Mouse (Mus musculus): Measurements from ENCODE around the gene Cda. TPM values are rescaled to one million over a fixed set of nuclear protein-coding genes. Genes with fewer than 3 reads are reported as not detected.

The Cda gene
- polyA plus RNA-seq, 1 experiment from 2014 or later: 24.6 TPM

- ATAC-seq (ENCODE audit: low FRiP score, low TSS enrichment): no peak
- Histone ChIP-seq H3K9me3 (ENCODE audit: low read length) (peaks cover 4% of the 10 kb centered on the region; the same call in 1 of the 2 replicates), H3K36me3 (ENCODE audit: insufficient read depth, low read length) (peaks cover 40% of the 10 kb centered on the region), H3K4me1 (ENCODE audit: insufficient read depth, low read length) (no peaks in the 10 kb centered on the region), H3K9ac (replicated peaks; ENCODE audit: low read length) (no peak overlapping the region), H3K4me3 (ENCODE audit: low read length) (no peak overlapping the region), H3K27ac (ENCODE audit: low read length) (no peak overlapping the region), H3K4me2 (replicated peaks; ENCODE audit: low read depth, low read length) (no peak overlapping the region), H3K27me3 (ENCODE audit: insufficient read depth, low read length) (no peaks in the 10 kb centered on the region)
- whole genome bisulfite sequencing: 93% methylated on average over 6 of the region's 6 CpGs
Measured at GRCm38 (mm10) chr4:138316369-138316768, 51.4 kb downstream of the Cda start.

- H3K9me3 ChIP-seq (ENCODE audit: low read length): peaks cover 4% of the 10 kb centered on the region; the same call in 1 of the 2 replicates
- ATAC-seq (ENCODE audit: low FRiP score, low TSS enrichment): no peak
- peaks cover 46% of the 10 kb centered on the region for H3K36me3 ChIP-seq (ENCODE audit: insufficient read depth, low read length)
- WGBS: 70% methylated on average over 9 of the region's 9 CpGs
- no peaks in the 10 kb centered on the region for H3K4me1 ChIP-seq (ENCODE audit: insufficient read depth, low read length)
- H3K4me3 ChIP-seq (ENCODE audit: low read length): no peak overlapping the region
- H3K9ac ChIP-seq (replicated peaks; ENCODE audit: low read length): no peak overlapping the region
- H3K4me2 ChIP-seq (replicated peaks; ENCODE audit: low read depth, low read length): no peak overlapping the region
- H3K27me3 ChIP-seq (ENCODE audit: insufficient read depth, low read length): no peaks in the 10 kb centered on the region
- no peak overlapping the region for H3K27ac ChIP-seq (ENCODE audit: low read length)
Measured at GRCm38 (mm10) chr4:138315781-138316180, 52.0 kb downstream of the Cda start.

GRCm38 (mm10) chr4:138313795-138314194, 54.0 kb downstream of the Cda start:
- H3K36me3 ChIP-seq (ENCODE audit: insufficient read depth, low read length): peaks cover 64% of the 10 kb centered on the region
- ATAC-seq (ENCODE audit: low FRiP score, low TSS enrichment): no peak
- 92% methylated on average over 4 of the region's 4 CpGs for WGBS

GRCm38 (mm10) chr4:138313021-138313420, 54.8 kb downstream of the Cda start:
- no peak for ATAC-seq (ENCODE audit: low FRiP score, low TSS enrichment)
- no peak overlapping the region for H3K4me3 ChIP-seq (ENCODE audit: low read length)
- peaks cover 4% of the 10 kb centered on the region; the same call in 1 of the 2 replicates for H3K9me3 ChIP-seq (ENCODE audit: low read length)
- H3K36me3 ChIP-seq (ENCODE audit: insufficient read depth, low read length): peaks cover 69% of the 10 kb centered on the region
- H3K4me1 ChIP-seq (ENCODE audit: insufficient read depth, low read length): no peaks in the 10 kb centered on the region
- WGBS: 79% methylated on average over 11 of the region's 11 CpGs
- H3K27ac ChIP-seq (ENCODE audit: low read length): no peak overlapping the region
- H3K4me2 ChIP-seq (replicated peaks; ENCODE audit: low read depth, low read length): no peak overlapping the region
- H3K9ac ChIP-seq (replicated peaks; ENCODE audit: low read length): no peak overlapping the region
- H3K27me3 ChIP-seq (ENCODE audit: insufficient read depth, low read length): no peaks in the 10 kb centered on the region

More at GRCm38 (mm10) chr4:138313795-138314194, 54.0 kb downstream of the Cda start:
- Histone ChIP-seq H3K9ac (replicated peaks; ENCODE audit: low read length) (no peak overlapping the region), H3K4me2 (replicated peaks; ENCODE audit: low read depth, low read length) (no peak overlapping the region), H3K9me3 (ENCODE audit: low read length) (peaks cover 4% of the 10 kb centered on the region; the same call in 1 of the 2 replicates), H3K4me1 (ENCODE audit: insufficient read depth, low read length) (no peaks in the 10 kb centered on the region), H3K27ac (ENCODE audit: low read length) (no peak overlapping the region), H3K4me3 (ENCODE audit: low read length) (no peak overlapping the region), H3K27me3 (ENCODE audit: insufficient read depth, low read length) (no peaks in the 10 kb centered on the region)

GRCm38 (mm10) chr4:138312105-138312504, 55.7 kb downstream of the Cda start:
- Histone ChIP-seq H3K9ac (replicated peaks; ENCODE audit: low read length) (no peak overlapping the region), H3K4me3 (ENCODE audit: low read length) (no peak overlapping the region), H3K36me3 (ENCODE audit: insufficient read depth, low read length) (peaks cover 71% of the 10 kb centered on the region), H3K4me2 (replicated peaks; ENCODE audit: low read depth, low read length) (no peak overlapping the region), H3K27me3 (ENCODE audit: insufficient read depth, low read length) (no peaks in the 10 kb centered on the region), H3K9me3 (ENCODE audit: low read length) (peaks cover 4% of the 10 kb centered on the region; the same call in 1 of the 2 replicates), H3K27ac (ENCODE audit: low read length) (no peak overlapping the region), H3K4me1 (ENCODE audit: insufficient read depth, low read length) (no peaks in the 10 kb centered on the region)
- ATAC-seq (ENCODE audit: low FRiP score, low TSS enrichment): no peak
- WGBS: 95% methylated on average over 3 of the region's 3 CpGs

GRCm38 (mm10) chr4:138311595-138311994, 56.2 kb downstream of the Cda start:
- ATAC-seq (ENCODE audit: low FRiP score, low TSS enrichment): peak; percentile 58
- H3K27me3 ChIP-seq (ENCODE audit: insufficient read depth, low read length): no peaks in the 10 kb centered on the region
- no peak overlapping the region for H3K9ac ChIP-seq (replicated peaks; ENCODE audit: low read length)
- H3K4me3 ChIP-seq (ENCODE audit: low read length): no peak overlapping the region
- no peaks in the 10 kb centered on the region for H3K4me1 ChIP-seq (ENCODE audit: insufficient read depth, low read length)
- H3K27ac ChIP-seq (ENCODE audit: low read length): no peak overlapping the region
- peaks cover 66% of the 10 kb centered on the region for H3K36me3 ChIP-seq (ENCODE audit: insufficient read depth, low read length)
- H3K4me2 ChIP-seq (replicated peaks; ENCODE audit: low read depth, low read length): no peak overlapping the region
- 57% methylated on average over 8 of the region's 8 CpGs for WGBS
- H3K9me3 ChIP-seq (ENCODE audit: low read length): peaks cover 3% of the 10 kb centered on the region; the same call in 1 of the 2 replicates

GRCm38 (mm10) chr4:138310311-138310910, 57.4 kb downstream of the Cda start:
- Histone ChIP-seq H3K36me3 (ENCODE audit: insufficient read depth, low read length) (peaks cover 63% of the 10 kb centered on the region), H3K9ac (replicated peaks; ENCODE audit: low read length) (no peak overlapping the region), H3K9me3 (ENCODE audit: low read length) (no peaks in the 10 kb centered on the region), H3K4me2 (replicated peaks; ENCODE audit: low read depth, low read length) (no peak overlapping the region), H3K27ac (ENCODE audit: low read length) (no peak overlapping the region), H3K27me3 (ENCODE audit: insufficient read depth, low read length) (no peaks in the 10 kb centered on the region), H3K4me3 (ENCODE audit: low read length) (no peak overlapping the region), H3K4me1 (ENCODE audit: insufficient read depth, low read length) (peaks cover 5% of the 10 kb centered on the region)
- 95% methylated on average over 19 of the region's 19 CpGs for WGBS
- no peak for ATAC-seq (ENCODE audit: low FRiP score, low TSS enrichment)

GRCm38 (mm10) chr4:138307739-138308138, 60.1 kb downstream of the Cda start:
- Histone ChIP-seq H3K4me2 (replicated peaks; ENCODE audit: low read depth, low read length) (no peak overlapping the region), H3K9me3 (ENCODE audit: low read length) (no peaks in the 10 kb centered on the region), H3K9ac (replicated peaks; ENCODE audit: low read length) (no peak overlapping the region), H3K4me3 (ENCODE audit: low read length) (no peak overlapping the region), H3K27me3 (ENCODE audit: insufficient read depth, low read length) (no peaks in the 10 kb centered on the region), H3K4me1 (ENCODE audit: insufficient read depth, low read length) (peaks cover 18% of the 10 kb centered on the region), H3K27ac (ENCODE audit: low read length) (no peak overlapping the region), H3K36me3 (ENCODE audit: insufficient read depth, low read length) (peaks cover 46% of the 10 kb centered on the region)
- no peak for ATAC-seq (ENCODE audit: low FRiP score, low TSS enrichment)
- 94% methylated on average over 12 of the region's 12 CpGs for WGBS

GRCm38 (mm10) chr4:138307025-138307424, 60.8 kb downstream of the Cda start:
- ATAC-seq (ENCODE audit: low FRiP score, low TSS enrichment): no peak
- Histone ChIP-seq H3K36me3 (ENCODE audit: insufficient read depth, low read length) (peaks cover 39% of the 10 kb centered on the region), H3K9me3 (ENCODE audit: low read length) (no peaks in the 10 kb centered on the region), H3K9ac (replicated peaks; ENCODE audit: low read length) (no peak overlapping the region), H3K4me3 (ENCODE audit: low read length) (no peak overlapping the region), H3K4me1 (ENCODE audit: insufficient read depth, low read length) (peaks cover 18% of the 10 kb centered on the region), H3K4me2 (replicated peaks; ENCODE audit: low read depth, low read length) (no peak overlapping the region), H3K27me3 (ENCODE audit: insufficient read depth, low read length) (no peaks in the 10 kb centered on the region), H3K27ac (ENCODE audit: low read length) (no peak overlapping the region)
- WGBS: 88% methylated on average over 3 of the region's 3 CpGs

- Histone ChIP-seq H3K9me3 (ENCODE audit: low read length) (no peaks in the 10 kb centered on the region), H3K4me1 (ENCODE audit: insufficient read depth, low read length) (peaks cover 18% of the 10 kb centered on the region), H3K27ac (ENCODE audit: low read length) (peak within 1 kb of the TSS; percentile 85), H3K4me2 (replicated peaks; ENCODE audit: low read depth, low read length) (peak within 1 kb of the TSS; percentile 93), H3K9ac (replicated peaks; ENCODE audit: low read length) (peak within 1 kb of the TSS; percentile 99), H3K36me3 (ENCODE audit: insufficient read depth, low read length) (peaks cover 16% of the 10 kb centered on the region), H3K27me3 (ENCODE audit: insufficient read depth, low read length) (0 out of 2 replicates have a peak, but pooled peaks cover under 1% of the 10 kb centered on the region), H3K4me3 (ENCODE audit: low read length) (peak within 1 kb of the TSS; percentile 99)
- WGBS: under 1% methylated on average over 64 of the region's 64 CpGs
- peak; percentile 99 for ATAC-seq (ENCODE audit: low FRiP score, low TSS enrichment)
Measured at GRCm38 (mm10) chr4:138304340-138305104, 63.3 kb downstream of the Cda start, which contains the start of gene Ddost. Gene Ddost, plus strand, starts transcription at chr4:138304730.
